Mouse (Mus musculus) liver, postnatal 0 days (tissue): Measurements from ENCODE around the gene Asb16. TPM values are rescaled to one million over a fixed set of nuclear protein-coding genes. Genes with fewer than 3 reads are reported as not detected.
A peak's percentile ranks its signal among the peaks of the same experiment; 100 is the strongest.

Source experiments
- ATAC-seq: fragments of 200-750 bp; cut with Nextera tagmentation; 2 replicates; pipeline ENCODE4 v1.8.0; 2017; ENCODE audit warnings: mild to moderate bottlenecking, moderate library complexity
- DNase-seq: peaks from one replicate; pipeline ENCODE4 v3.0.0-alpha.2; 2016
- H3K27ac ChIP-seq: fragments of 300-500 bp; sonication (generic); 2 replicates; pipeline ENCODE4 v1.5.1; 2014; ENCODE audit warnings: antibody characterized with exemption, moderate library complexity, mild to moderate bottlenecking, low read depth
- H3K27me3 ChIP-seq: fragments of 300-500 bp; sonication (generic); 2 replicates; pipeline ENCODE4 v1.6.1; 2014; ENCODE audit warnings: low read length, control low read depth, mixed read lengths; ENCODE audit not compliant: insufficient read depth
- H3K36me3 ChIP-seq: fragments of 300-500 bp; sonication (generic); replicated peaks from 2 replicates; pipeline ENCODE4 v1.6.1; 2014; ENCODE audit warnings: mild to moderate bottlenecking, control low read depth, low read length, moderate library complexity, mixed read lengths; ENCODE audit not compliant: insufficient read depth
- H3K4me1 ChIP-seq: fragments of 300-500 bp; sonication (generic); 2 replicates; pipeline ENCODE4 v1.6.1; 2014; ENCODE audit warnings: antibody characterized with exemption, mild to moderate bottlenecking, control low read depth; ENCODE audit not compliant: insufficient read depth
- H3K4me2 ChIP-seq: fragments of 300-500 bp; sonication (generic); 2 replicates; pipeline ENCODE4 v1.6.1; 2014; ENCODE audit warnings: low read depth, mild to moderate bottlenecking, low read length, moderate library complexity, mixed read lengths
- H3K4me3 ChIP-seq: fragments of 300-500 bp; sonication (generic); 2 replicates; pipeline ENCODE4 v1.5.1; 2014; ENCODE audit warnings: low read depth, low read length
- H3K9ac ChIP-seq: fragments of 300-500 bp; sonication (generic); replicated peaks from 2 replicates; pipeline ENCODE4 v1.6.1; 2014; ENCODE audit warnings: mild to moderate bottlenecking, moderate library complexity
- H3K9me3 ChIP-seq: fragments of 300-500 bp; sonication (generic); 2 replicates; pipeline ENCODE4 v1.6.1; 2016; ENCODE audit warnings: mild to moderate bottlenecking, control low read depth, low read length, mixed read lengths
- CTCF ChIP-seq: sonication (generic); IDR thresholded peaks from 2 replicates; pipeline ENCODE4 v1.5.1; 2016; ENCODE audit warnings: antibody characterized with exemption, low read depth
- EP300 ChIP-seq: IDR thresholded peaks from 2 replicates; pipeline ENCODE4 v1.6.1; 2016; ENCODE audit warnings: antibody characterized with exemption, low read depth, mild to moderate bottlenecking
- WGBS: fragments of 180-500 bp; shearing (Covaris S2); extraction: QIAGEN DNeasy Blood & Tissue Kit; methylation state at CpG from one replicate; pipeline ENCODE4 v1.1.7; 2014; ENCODE audit not compliant: insufficient replicate concordance; 5-methylcytosine and 5-hydroxymethylcytosine counted together
- polyA plus RNA-seq: library from polyadenylated mRNA; unstranded; fragments of >200 nt; fragmentation: Nextera tagmentation; extraction: Ambion mirVana; gene quantifications from 2 replicates; pipeline ENCODE4 v1.2.1, GENCODE M21; 2015

Asb16 gene
- polyA plus RNA-seq, 1 experiment from 2014 or later = not detected

- no peak for ATAC-seq
- Histone ChIP-seq H3K4me1 (peaks cover 31% of the 10 kb centered on the region), H3K9ac (peak overlapping the region; percentile 100), H3K4me3 (peak overlapping the region; percentile 88), H3K9me3 (no peaks in the 10 kb centered on the region), H3K36me3 (peaks cover 41% of the 10 kb centered on the region), H3K4me2 (peak overlapping the region; percentile 95), H3K27me3 (no peaks in the 10 kb centered on the region), H3K27ac (peak overlapping the region; percentile 83)
- 11% methylated on average over 14 of the region's 14 CpGs for whole genome bisulfite sequencing
- no peak for DNase-seq
- no peak for TF ChIP-seq CTCF
- no peak for TF ChIP-seq EP300
These were observed 47.4 kb downstream of the Asb16 start for GRCm38 (mm10) chr11:102315690-102316571.

GRCm38 (mm10) chr11:102316572-102317297 is 48.2 kb downstream of the Asb16 start:
- peak; percentile 95 for DNase-seq
- Histone ChIP-seq H3K4me1 (peaks cover 28% of the 10 kb centered on the region), H3K9ac (peak overlapping the region; percentile 100), H3K4me3 (peak overlapping the region; percentile 88), H3K27me3 (no peaks in the 10 kb centered on the region), H3K4me2 (peak overlapping the region; percentile 95), H3K9me3 (no peaks in the 10 kb centered on the region), H3K27ac (peak overlapping the region; percentile 99), H3K36me3 (peaks cover 41% of the 10 kb centered on the region)
- WGBS = under 1% methylated on average over 40 of the region's 80 CpGs
- ATAC-seq = peak; percentile 78
- 0 out of 2 replicates have a peak, but pooled peaks have one; percentile 28 for TF ChIP-seq CTCF
- peak; percentile 62; the same call in 1 of the 2 replicates for TF ChIP-seq EP300

GRCm38 (mm10) chr11:102317298-102317900 is 48.9 kb downstream of the Asb16 start:
- peaks cover 34% of the 10 kb centered on the region for H3K36me3 ChIP-seq
- TF ChIP-seq CTCF (no peak; the same call in 1 of the 2 replicates), EP300 (no peak)
- peak overlapping the region; percentile 99 for H3K27ac ChIP-seq
- H3K4me3 ChIP-seq = peak overlapping the region; percentile 88
- peak; percentile 59 for ATAC-seq
- peak overlapping the region; percentile 95 for H3K4me2 ChIP-seq
- WGBS = under 1% methylated on average over 55 of the region's 87 CpGs
- H3K4me1 ChIP-seq = peaks cover 25% of the 10 kb centered on the region
- DNase-seq = peak; percentile 79
- H3K9ac ChIP-seq = peak overlapping the region; percentile 100
- H3K27me3 ChIP-seq = no peaks in the 10 kb centered on the region
- H3K9me3 ChIP-seq = no peaks in the 10 kb centered on the region

GRCm38 (mm10) chr11:102317901-102318575 is 49.5 kb downstream of the Asb16 start:
- H3K4me2 ChIP-seq = peak overlapping the region; percentile 95
- DNase-seq (peak; percentile 82), ATAC-seq (peak; percentile 49)
- peaks cover 25% of the 10 kb centered on the region for H3K4me1 ChIP-seq
- H3K9me3 ChIP-seq = no peaks in the 10 kb centered on the region
- TF ChIP-seq EP300 (no peak), CTCF (no peak)
- H3K27ac ChIP-seq = peak overlapping the region; percentile 99
- WGBS = 0% methylated on average over 23 of the region's 77 CpGs
- peak overlapping the region; percentile 88 for H3K4me3 ChIP-seq
- H3K9ac ChIP-seq = peak overlapping the region; percentile 100
- peaks cover 28% of the 10 kb centered on the region for H3K36me3 ChIP-seq
- no peaks in the 10 kb centered on the region for H3K27me3 ChIP-seq

- Histone ChIP-seq H3K27ac (peak overlapping the region; percentile 99), H3K27me3 (no peaks in the 10 kb centered on the region), H3K4me2 (peak overlapping the region; percentile 95), H3K36me3 (peaks cover 21% of the 10 kb centered on the region), H3K9ac (peak overlapping the region; percentile 100), H3K4me3 (peak overlapping the region; percentile 88), H3K4me1 (peaks cover 25% of the 10 kb centered on the region), H3K9me3 (no peaks in the 10 kb centered on the region)
- TF ChIP-seq CTCF (no peak), EP300 (no peak)
- ATAC-seq = peak; percentile 22
- WGBS = under 1% methylated on average over 77 of the region's 84 CpGs
- peak; percentile 78 for DNase-seq
These were observed 50.2 kb downstream of the Asb16 start for GRCm38 (mm10) chr11:102318576-102319409.
